Mouse (Mus musculus) thymus, adult 2 months (tissue): ENCODE data around the gene Chp1.

Experiments used
- CTCF ChIP-seq: fragments of 200-500 bp; IDR thresholded peaks from 2 replicates; pipeline ENCODE4 v1.5.1; 2012; ENCODE audit warnings: mild to moderate bottlenecking, control low read depth, low read length, moderate library complexity, borderline replicate concordance; ENCODE audit not compliant: control insufficient read depth, poor library complexity, insufficient read depth; ENCODE audit errors: extremely low read depth
- POLR2A ChIP-seq: fragments of 200-500 bp; IDR thresholded peaks from 2 replicates; pipeline ENCODE4 v1.6.1; 2012; ENCODE audit warnings: mild to moderate bottlenecking, low read length, control low read depth, moderate library complexity; ENCODE audit not compliant: control insufficient read depth, poor library complexity, insufficient read depth; ENCODE audit errors: extremely low read depth

DNA sequence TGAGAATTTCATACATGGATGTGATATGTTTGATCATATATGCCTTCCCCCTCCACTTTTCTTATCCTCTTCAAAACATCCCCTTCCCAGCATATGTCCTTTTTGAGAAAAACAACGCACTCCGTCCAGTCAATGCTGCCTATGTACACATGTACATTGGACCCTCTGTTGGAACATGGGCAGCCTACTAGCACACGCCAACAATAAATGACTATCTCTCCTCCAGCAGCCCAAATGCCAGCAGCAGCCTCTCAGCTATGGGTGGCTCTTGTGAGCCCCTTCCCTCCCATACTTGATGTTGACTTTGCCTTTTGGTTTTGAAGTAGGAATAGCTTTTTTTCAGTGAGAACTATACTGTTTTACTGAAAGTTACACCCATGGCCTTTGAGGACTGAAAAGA, 34.1 kb downstream of the Chp1 start:
- no peak for TF ChIP-seq POLR2A
- no peak for TF ChIP-seq CTCF
